Comparison of ENCODE assay signal across 9 mouse cellular contexts in genomic region chr1:88757746-88758145, GRCm38 (mm10). TPM values are rescaled to one million over a fixed set of nuclear protein-coding genes. Genes with fewer than 3 reads are reported as not detected.
A peak's percentile ranks its signal among the peaks of the same experiment; 100 is the strongest.
DNase-seq lines count a peak whose midpoint lies in the region; ATAC-seq lines count a peak whose summit lies in the region.
"Had no signal": no experiment of that assay in that cellular context is flagged by ENCODE, and none has a peak within 500 bp of the region (broad histone marks: within the 10 kb centered on the region; RNA-seq: fewer than 3 reads in every experiment).

No protein-coding gene starts in this region.

- WGBS in forebrain, embryonic 16.5 days, result 16% methylated on average over 3 of the region's 3 CpGs
- 22% methylated on average over 3 of the region's 3 CpGs for WGBS in midbrain, embryonic 15.5 days

- no peaks in the 10 kb centered on the region for H3K9me3 ChIP-seq in forebrain, embryonic 16.5 days (ENCODE audit: control insufficient read depth, low read length)
- H3K9me3 ChIP-seq in midbrain, embryonic 15.5 days, result no peaks in the 10 kb centered on the region

- H3K9ac ChIP-seq in forebrain, embryonic 16.5 days (replicated peaks; ENCODE audit: low read depth, low read length), result 0 out of 2 replicates have a peak overlapping the region, but pooled peaks have one; percentile 19
- H3K9ac ChIP-seq in midbrain, embryonic 15.5 days, result no peak overlapping the region

- peak; percentile 37; the same call in 1 of the 2 replicates for ATAC-seq in forebrain, embryonic 16.5 days
- ATAC-seq in midbrain, embryonic 15.5 days (replicated peaks), result no peak; the same call in 1 of the 2 replicates

- peak; percentile 26 for DNase-seq in gastrocnemius, postnatal 14 days
- no peak for DNase-seq in gastrocnemius, postnatal 10 days
- DNase-seq in kidney, postnatal 14 days, result peak; percentile 61
- DNase-seq in natural killer cell, adult 2 months (ENCODE audit: low spot score in 2 of 2), result no peak
- DNase-seq in left cerebral cortex, postnatal 25 days (ENCODE audit: low spot score in 2 of 2), result no peak
- no peak for DNase-seq in spleen, postnatal 10 days (ENCODE audit: low spot score in 2 of 2)

- peak overlapping the region; percentile 51 for H3K27ac ChIP-seq in forebrain, embryonic 16.5 days (ENCODE audit: low read length)
- peak overlapping the region; percentile 42; the same call in 1 of the 2 replicates for H3K27ac ChIP-seq in midbrain, embryonic 15.5 days
- H3K27ac ChIP-seq: left cerebral cortex, adult 2 months had no signal

- H3K4me2 ChIP-seq in forebrain, embryonic 16.5 days (ENCODE audit: low read length), result no peak overlapping the region
- H3K4me2 ChIP-seq in midbrain, embryonic 15.5 days, result no peak overlapping the region

- intact Hi-C loops in gastrocnemius, postnatal 14 days (cut with DNase I; ENCODE audit: low total_unique reads), result loop anchor here (10.0 kb wide), 1 partner anchor 317 kb away; the partner anchor contains the start of gene Sh3bp4
- intact Hi-C loops in left cerebral cortex, postnatal 25 days (cut with DNase I), result loop anchor here (5.0 kb wide), 3 partner anchors 280 to 315 kb away; partner anchors contain the start of gene Sh3bp4

- peaks cover 19% of the 10 kb centered on the region for H3K4me1 ChIP-seq in forebrain, embryonic 16.5 days (replicated peaks; ENCODE audit: control insufficient read depth, insufficient read depth, low read length)
- peaks cover 13% of the 10 kb centered on the region for H3K4me1 ChIP-seq in midbrain, embryonic 15.5 days

- H3K4me3 ChIP-seq in forebrain, embryonic 16.5 days (replicated peaks; ENCODE audit: low read length), result no peak overlapping the region
- no peak overlapping the region for H3K4me3 ChIP-seq in midbrain, embryonic 15.5 days
- H3K4me3 ChIP-seq: left cerebral cortex, adult 2 months had no signal

- no peaks in the 10 kb centered on the region for H3K36me3 ChIP-seq in forebrain, embryonic 16.5 days (ENCODE audit: control insufficient read depth, insufficient read depth)
- H3K36me3 ChIP-seq in midbrain, embryonic 15.5 days (replicated peaks), result no peaks in the 10 kb centered on the region

- no peaks in the 10 kb centered on the region for H3K27me3 ChIP-seq in forebrain, embryonic 16.5 days (replicated peaks; ENCODE audit: control insufficient read depth, insufficient read depth, low read length)
- no peaks in the 10 kb centered on the region for H3K27me3 ChIP-seq in midbrain, embryonic 15.5 days (replicated peaks)

RNA-seq across cellular contexts. Expression of gene Arl4c, which starts 55.7 kb away (rescaled TPM):
- total RNA-seq in gastrocnemius, postnatal 14 days (2021), result 1 to 10 TPM; 2.0 to 3.8 TPM
- 1 to 10 TPM; 4.4 to 6.3 TPM for total RNA-seq in gastrocnemius, postnatal 10 days (2021)
- polyA plus RNA-seq in forebrain, embryonic 16.5 days (2015; fragmentation: Nextera tagmentation; extraction: Ambion mirVana), result 37.1 and 39.7 TPM in 2 replicates
- 55.3 and 55.6 TPM in 2 replicates for polyA plus RNA-seq in midbrain, embryonic 15.5 days (2015; fragmentation: Nextera tagmentation; extraction: Ambion mirVana)
- 10 to 100 TPM; 32.7 to 34.7 TPM for total RNA-seq in left cerebral cortex, postnatal 25 days (2021)

Comparison
In these comparisons a context has a peak if more than half of its experiments do, and no peak if none do; other contexts are left out.
1. DNase-seq: peak in gastrocnemius, postnatal 14 days (single experiment) and kidney, postnatal 14 days (single experiment); none in gastrocnemius, postnatal 10 days (single experiment), natural killer cell, adult 2 months (0 of 2), left cerebral cortex, postnatal 25 days (0 of 2) and spleen, postnatal 10 days (0 of 2).
2. RNA of gene Arl4c, which starts 55.7 kb away (total RNA-seq): 32.7 to 34.7 TPM in left cerebral cortex, postnatal 25 days; 4.4 to 6.3 TPM in gastrocnemius, postnatal 10 days and 2.0 to 3.8 TPM in gastrocnemius, postnatal 14 days; every median in the first group is over 4 times any median in the second.